In genomic region chr5:130037752-130038455, GRCm38 (mm10) we compare ENCODE assay signal across 8 mouse cellular contexts. TPM values are rescaled to one million over a fixed set of nuclear protein-coding genes. Genes with fewer than 3 reads are reported as not detected.
DNase-seq lines count a peak whose midpoint lies in the region; ATAC-seq and TF ChIP-seq lines count a peak whose summit lies in the region.

No protein-coding gene starts in this region.

- no peak for ATAC-seq in midbrain, embryonic 14.5 days (ENCODE audit: low FRiP score, low TSS enrichment)
- ATAC-seq in midbrain, embryonic 15.5 days (replicated peaks): no peak
- peak; percentile 62; the same call in 1 of the 2 replicates for ATAC-seq in embryonic facial prominence, embryonic 14.5 days (ENCODE audit: low read depth)
- ATAC-seq in inflammation-experienced regulatory T-cells, adult 6 months: peak; percentile 58

- no peak overlapping the region for H3K4me3 ChIP-seq in midbrain, embryonic 14.5 days (replicated peaks; ENCODE audit: low read depth, low read length)
- no peak overlapping the region for H3K4me3 ChIP-seq in midbrain, embryonic 15.5 days
- no peak overlapping the region for H3K4me3 ChIP-seq in embryonic facial prominence, embryonic 14.5 days (ENCODE audit: low read depth, low read length)
- no peak overlapping the region for H3K4me3 ChIP-seq in thymus, adult 2 months (ENCODE audit: control insufficient read depth, insufficient read depth, low read length)

- intact Hi-C loops in left cerebral cortex, postnatal 14 days (cut with DNase I): loop anchor here (5.0 kb wide), 1 partner anchor 36 kb away; the partner anchor contains the start of gene Gusb

- DNase-seq in midbrain, embryonic 14.5 days: peak; percentile 80
- peak; percentile 63 for DNase-seq in adrenal gland, postnatal 25 days
- peak; percentile 79 for DNase-seq in embryonic facial prominence, embryonic 14.5 days (ENCODE audit: low spot score)
- DNase-seq in left cerebral cortex, postnatal 14 days (ENCODE audit: low spot score in 2 of 2): peak; percentile 67 to 71
- peak; percentile 70 for DNase-seq in naive thymus-derived CD4-positive, alpha-beta T cell, adult 2 months (ENCODE audit: low read depth)
- peak; percentile 45 for DNase-seq in thymus, adult 2 months

- H3K27me3 ChIP-seq in midbrain, embryonic 14.5 days (ENCODE audit: control insufficient read depth, insufficient read depth, low read length): no peaks in the 10 kb centered on the region
- H3K27me3 ChIP-seq in midbrain, embryonic 15.5 days (replicated peaks): no peaks in the 10 kb centered on the region
- no peaks in the 10 kb centered on the region for H3K27me3 ChIP-seq in embryonic facial prominence, embryonic 14.5 days (replicated peaks; ENCODE audit: control insufficient read depth, insufficient read depth, low read length)
- H3K27me3 ChIP-seq in thymus, adult 2 months (ENCODE audit: control insufficient read depth, insufficient read depth, low read length): no peaks in the 10 kb centered on the region

- no peak overlapping the region for H3K9ac ChIP-seq in midbrain, embryonic 14.5 days (replicated peaks; ENCODE audit: low read length)
- no peak overlapping the region for H3K9ac ChIP-seq in midbrain, embryonic 15.5 days
- H3K9ac ChIP-seq in embryonic facial prominence, embryonic 14.5 days (ENCODE audit: low read depth, low read length): no peak overlapping the region

- no peak overlapping the region for H3K4me2 ChIP-seq in midbrain, embryonic 14.5 days (ENCODE audit: low read length)
- H3K4me2 ChIP-seq in midbrain, embryonic 15.5 days: no peak overlapping the region
- H3K4me2 ChIP-seq in embryonic facial prominence, embryonic 14.5 days (ENCODE audit: low read depth, low read length): no peak overlapping the region

- 67% methylated on average over 19 of the region's 19 CpGs for WGBS in midbrain, embryonic 14.5 days
- 65% methylated on average over 19 of the region's 19 CpGs for WGBS in midbrain, embryonic 15.5 days
- 66% methylated on average over 19 of the region's 19 CpGs for WGBS in embryonic facial prominence, embryonic 14.5 days
- 87% methylated on average over 19 of the region's 19 CpGs for WGBS in thymus, adult 2 months

- peak; percentile 81; the same call in 1 of the 2 replicates for TF ChIP-seq CTCF in thymus, adult 2 months (IDR thresholded peaks at IDR 0.05; ENCODE audit: borderline replicate concordance, control insufficient read depth, extremely low read depth, insufficient read depth, low read length, poor library complexity)

- no peak for TF ChIP-seq POLR2A in thymus, adult 2 months (IDR thresholded peaks at IDR 0.05; ENCODE audit: control insufficient read depth, extremely low read depth, insufficient read depth, low read length, poor library complexity)

- no peaks in the 10 kb centered on the region for H3K9me3 ChIP-seq in midbrain, embryonic 14.5 days (ENCODE audit: control insufficient read depth, low read length)
- no peaks in the 10 kb centered on the region for H3K9me3 ChIP-seq in midbrain, embryonic 15.5 days
- H3K9me3 ChIP-seq in embryonic facial prominence, embryonic 14.5 days (ENCODE audit: control insufficient read depth, low read length): no peaks in the 10 kb centered on the region

- H3K36me3 ChIP-seq in midbrain, embryonic 14.5 days (ENCODE audit: control insufficient read depth, insufficient read depth, low read length): peaks cover 53% of the 10 kb centered on the region
- peaks cover 23% of the 10 kb centered on the region for H3K36me3 ChIP-seq in midbrain, embryonic 15.5 days (replicated peaks)
- peaks cover 54% of the 10 kb centered on the region for H3K36me3 ChIP-seq in embryonic facial prominence, embryonic 14.5 days (ENCODE audit: control insufficient read depth, insufficient read depth, low read length)
- H3K36me3 ChIP-seq in thymus, adult 2 months (ENCODE audit: control insufficient read depth, insufficient read depth, low read length): peaks cover 33% of the 10 kb centered on the region

- H3K4me1 ChIP-seq in midbrain, embryonic 14.5 days (ENCODE audit: control insufficient read depth, insufficient read depth, low read length): no peaks in the 10 kb centered on the region
- no peaks in the 10 kb centered on the region for H3K4me1 ChIP-seq in midbrain, embryonic 15.5 days
- H3K4me1 ChIP-seq in embryonic facial prominence, embryonic 14.5 days (ENCODE audit: control insufficient read depth, insufficient read depth, low read length): no peaks in the 10 kb centered on the region
- no peaks in the 10 kb centered on the region for H3K4me1 ChIP-seq in thymus, adult 2 months (replicated peaks; ENCODE audit: control insufficient read depth, insufficient read depth, low read length)

- no peak overlapping the region for H3K27ac ChIP-seq in midbrain, embryonic 14.5 days (replicated peaks; ENCODE audit: low read depth, low read length)
- no peak overlapping the region for H3K27ac ChIP-seq in midbrain, embryonic 15.5 days
- no peak overlapping the region for H3K27ac ChIP-seq in embryonic facial prominence, embryonic 14.5 days (replicated peaks; ENCODE audit: low read depth, low read length)
- H3K27ac ChIP-seq in thymus, adult 2 months (ENCODE audit: control insufficient read depth, insufficient read depth, low read length): no peak overlapping the region

RNA-seq across cellular contexts. Expression of gene Crcp, which starts 8.8 kb away (rescaled TPM):
- 54.8 and 72.9 TPM in 2 replicates for polyA plus RNA-seq in midbrain, embryonic 14.5 days (2014; fragmentation: Nextera tagmentation; extraction: Ambion mirVana)
- polyA plus RNA-seq in midbrain, embryonic 15.5 days (2015; fragmentation: Nextera tagmentation; extraction: Ambion mirVana): 88.6 and 91.3 TPM in 2 replicates
- 43.9 and 48.0 TPM in 2 replicates for total RNA-seq in adrenal gland, postnatal 25 days (2021)
- 24.9 and 25.6 TPM in 2 replicates for polyA plus RNA-seq in embryonic facial prominence, embryonic 14.5 days (2014; fragmentation: Nextera tagmentation; extraction: Ambion mirVana)
- 10 to 100 TPM; 58.3 to 70.9 (median 58.4) TPM for polyA plus RNA-seq in inflammation-experienced regulatory T-cells, adult 6 months (2017; shearing (Covaris generic))
- total RNA-seq in left cerebral cortex, postnatal 14 days (2021): 10 to 100 TPM; 30.1 to 33.7 TPM
- 17.0 and 17.5 TPM in 2 replicates for polyA plus RNA-seq in thymus, adult 2 months (2012; rRNA removed)

RNA-seq across cellular contexts. Expression of gene Asl, which starts 8.9 kb away (rescaled TPM):
- 32.6 and 50.3 TPM in 2 replicates for polyA plus RNA-seq in midbrain, embryonic 14.5 days (2014; fragmentation: Nextera tagmentation; extraction: Ambion mirVana)
- 40.1 and 42.4 TPM in 2 replicates for polyA plus RNA-seq in midbrain, embryonic 15.5 days (2015; fragmentation: Nextera tagmentation; extraction: Ambion mirVana)
- 116 and 167 TPM in 2 replicates for total RNA-seq in adrenal gland, postnatal 25 days (2021)
- polyA plus RNA-seq in embryonic facial prominence, embryonic 14.5 days (2014; fragmentation: Nextera tagmentation; extraction: Ambion mirVana): 32.1 and 35.7 TPM in 2 replicates
- 100 to 1,000 TPM in 2 of 3 experiments, 10 to 100 TPM in 1; 92.0 to 107 (median 100) TPM for polyA plus RNA-seq in inflammation-experienced regulatory T-cells, adult 6 months (2017; shearing (Covaris generic))
- 10 to 100 TPM; 14.7 to 19.8 TPM for total RNA-seq in left cerebral cortex, postnatal 14 days (2021)
- 33.0 and 40.4 TPM in 2 replicates for polyA plus RNA-seq in thymus, adult 2 months (2012; rRNA removed)

RNA-seq across cellular contexts. Expression of gene Gusb, which starts 35.1 kb away (rescaled TPM):
- polyA plus RNA-seq in midbrain, embryonic 14.5 days (2014; fragmentation: Nextera tagmentation; extraction: Ambion mirVana): 23.3 and 25.8 TPM in 2 replicates
- polyA plus RNA-seq in midbrain, embryonic 15.5 days (2015; fragmentation: Nextera tagmentation; extraction: Ambion mirVana): 30.6 and 30.9 TPM in 2 replicates
- total RNA-seq in adrenal gland, postnatal 25 days (2021): 55.0 and 62.3 TPM in 2 replicates
- polyA plus RNA-seq in embryonic facial prominence, embryonic 14.5 days (2014; fragmentation: Nextera tagmentation; extraction: Ambion mirVana): 57.8 and 60.0 TPM in 2 replicates
- polyA plus RNA-seq in inflammation-experienced regulatory T-cells, adult 6 months (2017; shearing (Covaris generic)): 10 to 100 TPM; 42.3 to 50.6 (median 45.0) TPM
- 10 to 100 TPM; 12.4 to 12.9 TPM for total RNA-seq in left cerebral cortex, postnatal 14 days (2021)
- 55.1 and 57.5 TPM in 2 replicates for polyA plus RNA-seq in thymus, adult 2 months (2012; rRNA removed)

RNA-seq across cellular contexts. Expression of gene Tpst1, which starts 35.2 kb away (rescaled TPM):
- polyA plus RNA-seq in midbrain, embryonic 14.5 days (2014; fragmentation: Nextera tagmentation; extraction: Ambion mirVana): 41.5 and 55.8 TPM in 2 replicates
- polyA plus RNA-seq in midbrain, embryonic 15.5 days (2015; fragmentation: Nextera tagmentation; extraction: Ambion mirVana): 54.7 and 59.4 TPM in 2 replicates
- 48.5 and 55.1 TPM in 2 replicates for total RNA-seq in adrenal gland, postnatal 25 days (2021)
- 94.0 and 102 TPM in 2 replicates for polyA plus RNA-seq in embryonic facial prominence, embryonic 14.5 days (2014; fragmentation: Nextera tagmentation; extraction: Ambion mirVana)
- 1 to 10 TPM; 1.9 to 2.2 (median 2.0) TPM for polyA plus RNA-seq in inflammation-experienced regulatory T-cells, adult 6 months (2017; shearing (Covaris generic))
- total RNA-seq in left cerebral cortex, postnatal 14 days (2021): 10 to 100 TPM; 36.1 to 40.8 TPM
- polyA plus RNA-seq in thymus, adult 2 months (2012; rRNA removed): 8.4 and 9.5 TPM in 2 replicates

Comparison
In these comparisons a context has a peak if more than half of its experiments do, and no peak if none do; other contexts are left out.
1. ATAC-seq: peak in embryonic facial prominence, embryonic 14.5 days (single experiment) and inflammation-experienced regulatory T-cells, adult 6 months (single experiment); none in midbrain, embryonic 14.5 days (single experiment) and midbrain, embryonic 15.5 days (single experiment).
2. Peak in every context shown above with its lines, with median percentiles within 50 percentile points of each other: DNase-seq.